ENCODE assay signal across 8 mouse cellular contexts in genomic region chr1:154117688-154118373, GRCm38 (mm10).
DNase-seq lines count a peak whose midpoint lies in the region; ATAC-seq and TF ChIP-seq lines count a peak whose summit lies in the region.

No protein-coding gene starts in this region.

- H3K4me3 ChIP-seq in hindbrain, embryonic 15.5 days: no peak overlapping the region
- peak overlapping the region; percentile 9; the same call in 1 of the 2 replicates for H3K4me3 ChIP-seq in left cerebral cortex, adult 2 months

- H3K4me1 ChIP-seq in hindbrain, embryonic 15.5 days (replicated peaks): peaks cover 6% of the 10 kb centered on the region

- ATAC-seq in hindbrain, embryonic 15.5 days (ENCODE audit: low FRiP score, low read depth): 0 out of 2 replicates have a peak, but pooled peaks have one; percentile 48
- peak; percentile 72 for ATAC-seq in megakaryocyte, adult 5-6 weeks (ENCODE audit: poor library complexity, severe bottlenecking)

- peak; percentile 18 for TF ChIP-seq CTCF in left cerebral cortex, adult 2 months (IDR thresholded peaks at IDR 0.05)

- H3K27me3 ChIP-seq in hindbrain, embryonic 15.5 days: no peaks in the 10 kb centered on the region

- H3K27ac ChIP-seq in hindbrain, embryonic 15.5 days (replicated peaks): 0 out of 2 replicates have a peak overlapping the region, but pooled peaks have one; percentile 26
- H3K27ac ChIP-seq in left cerebral cortex, adult 2 months: peak overlapping the region; percentile 88

- no peaks in the 10 kb centered on the region for H3K36me3 ChIP-seq in hindbrain, embryonic 15.5 days

- H3K4me2 ChIP-seq in hindbrain, embryonic 15.5 days: peak overlapping the region; percentile 21

- no peak overlapping the region for H3K9ac ChIP-seq in hindbrain, embryonic 15.5 days

- DNase-seq in R1 (ENCODE audit: low read depth, low spot score): peak; percentile 74
- peak; percentile 36 for DNase-seq in cerebellum, adult 9-11 months
- DNase-seq in gastrocnemius, adult 8-10 months (ENCODE audit: low spot score in 2 of 2): peak; percentile 54 to 64
- DNase-seq in left cerebral cortex, adult 2 months (ENCODE audit: extremely low spot score in 1 of 2, low spot score in 2 of 2): peak; percentile 38 to 48
- DNase-seq in right cerebral cortex, postnatal 14 days: peak; percentile 41
- peak; percentile 78 to 88 for DNase-seq in urinary bladder, postnatal 36 days (ENCODE audit: low spot score in 2 of 2)

- WGBS in hindbrain, embryonic 15.5 days: 46% methylated on average over 20 of the region's 20 CpGs

- intact Hi-C loops in left cerebral cortex, adult 2 months (cut with DNase I): loop anchor here (1.0 to 5.0 kb wide), 4 partner anchors 41 to 223 kb away; no protein-coding TSS in a partner anchor

- no peaks in the 10 kb centered on the region for H3K9me3 ChIP-seq in hindbrain, embryonic 15.5 days
